Mouse (Mus musculus) left cerebral cortex, postnatal 25 days (tissue): Measurements from ENCODE around the gene Btn1a1. TPM values are rescaled to one million over a fixed set of nuclear protein-coding genes. Genes with fewer than 3 reads are reported as not detected.
A peak's percentile ranks its signal among the peaks of the same experiment; 100 is the strongest.

Experiments
- DNase-seq, 2 experiments: peaks; one replicate each; pipeline ENCODE4 v3.0.0; 2022; ENCODE audit warnings: low spot score in 2 of 2, mixed read lengths in 1 of 2
- intact Hi-C: fragments of 180-260 bp; cut with DNase I; formaldehyde crosslinking; loops from one replicate; pipeline ENCODE4 v1.15.1; 2025
- total RNA-seq, 2 experiments: library from RNA; stranded (reverse); gene quantifications; 2 replicates each; pipeline ENCODE4 v1.2.3; 2021

The Btn1a1 gene
- total RNA-seq = not detected

DNA sequence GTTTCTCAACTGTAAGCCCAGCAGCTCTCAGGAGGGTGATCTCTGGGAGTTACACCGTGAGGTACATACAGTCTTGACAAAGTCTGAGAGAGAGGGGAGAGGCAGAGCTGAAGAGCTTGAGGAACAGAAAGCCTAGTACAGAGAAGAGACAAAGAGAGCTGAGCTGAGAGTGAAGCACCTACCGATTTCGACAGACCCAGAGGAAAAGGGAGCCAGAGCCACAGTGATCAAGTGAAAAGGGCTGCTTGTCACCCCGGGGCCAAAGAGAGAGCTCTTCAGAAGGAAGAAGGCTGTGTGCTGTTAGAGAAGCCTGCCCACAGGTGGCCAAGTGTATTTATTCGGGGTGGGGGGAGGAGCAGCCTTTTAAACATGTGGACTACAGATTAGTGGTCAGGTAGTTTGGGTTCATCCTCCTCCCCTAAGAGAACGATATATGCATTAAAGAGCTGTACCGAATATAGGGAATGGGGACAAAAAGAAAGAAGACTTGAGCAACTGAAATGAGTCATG is at the start of gene Btn1a1:
Gene Btn1a1, minus strand, starts transcription at position 302 of the 510 bp plus-strand sequence.
- intact Hi-C loops = loop anchor here (5.0 kb wide), 1 partner anchor 37 kb away; no protein-coding TSS in a partner anchor
- DNase-seq = peak in 1 of 2 experiments; percentile 11

DNA sequence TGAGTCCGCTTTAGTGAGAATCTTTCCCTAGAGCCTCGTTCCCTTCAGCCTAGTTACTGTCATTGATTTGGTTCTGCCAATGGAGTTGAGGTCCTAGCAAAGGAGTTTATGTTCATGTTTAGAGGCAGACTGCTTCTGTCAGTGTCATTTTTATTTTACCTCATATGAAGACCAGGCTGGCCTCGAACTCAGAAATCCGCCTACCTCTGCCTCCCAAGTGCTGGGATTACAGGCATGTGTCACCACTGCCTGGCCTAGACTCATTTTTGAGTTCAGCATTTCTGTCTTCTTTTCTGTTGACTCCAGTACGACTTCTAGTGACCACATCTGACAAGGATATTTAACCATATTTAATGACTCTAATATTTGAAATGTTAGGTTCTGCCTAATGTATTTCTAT is 49.6 kb upstream of the Btn1a1 start:
- intact Hi-C loops = loop anchor here (5.0 to 10.0 kb wide), 3 partner anchors 148 to 1570 kb away; partner anchors contain the start of genes Zfp184 and Zfp322a
- no peak for DNase-seq

DNA sequence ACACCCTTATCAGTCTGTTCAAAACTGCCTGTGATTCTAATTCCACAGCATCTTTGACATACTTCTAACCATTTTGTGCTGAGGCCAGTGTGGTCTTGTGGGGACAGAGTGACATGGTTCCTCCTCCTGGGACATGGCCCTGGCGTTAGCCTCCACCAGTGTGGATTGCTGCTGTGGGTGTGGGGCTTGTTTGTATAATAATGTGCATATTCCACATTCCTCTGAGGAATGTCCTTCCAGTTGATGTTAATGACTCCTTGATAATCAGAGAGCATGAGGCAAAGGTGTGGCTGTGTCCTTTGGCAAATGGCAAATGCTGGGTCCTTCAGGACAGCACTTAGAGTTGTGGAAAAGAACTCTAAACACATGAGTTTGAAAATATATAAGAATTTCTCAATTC is 47.8 kb upstream of the Btn1a1 start:
- DNase-seq = no peak
- intact Hi-C loops = loop anchor here (10.0 kb wide), 1 partner anchor 1569 kb away; the partner anchor contains the start of gene Zfp184

GRCm38 (mm10) chr13:23510127-23510526 is 44.4 kb upstream of the Btn1a1 start:
- DNase-seq = no peak
- intact Hi-C loops = loop anchor here (10.0 kb wide), 1 partner anchor 1565 kb away; the partner anchor contains the start of gene Zfp184

- no peak for DNase-seq
- intact Hi-C loops = no loop called here
Observed at GRCm38 (mm10) chr13:23506819-23507515, 41.3 kb upstream of the Btn1a1 start.

GRCm38 (mm10) chr13:23506351-23506750 is 40.6 kb upstream of the Btn1a1 start:
- intact Hi-C loops = no loop called here
- peak in 1 of 2 experiments; percentile 37 for DNase-seq

DNA sequence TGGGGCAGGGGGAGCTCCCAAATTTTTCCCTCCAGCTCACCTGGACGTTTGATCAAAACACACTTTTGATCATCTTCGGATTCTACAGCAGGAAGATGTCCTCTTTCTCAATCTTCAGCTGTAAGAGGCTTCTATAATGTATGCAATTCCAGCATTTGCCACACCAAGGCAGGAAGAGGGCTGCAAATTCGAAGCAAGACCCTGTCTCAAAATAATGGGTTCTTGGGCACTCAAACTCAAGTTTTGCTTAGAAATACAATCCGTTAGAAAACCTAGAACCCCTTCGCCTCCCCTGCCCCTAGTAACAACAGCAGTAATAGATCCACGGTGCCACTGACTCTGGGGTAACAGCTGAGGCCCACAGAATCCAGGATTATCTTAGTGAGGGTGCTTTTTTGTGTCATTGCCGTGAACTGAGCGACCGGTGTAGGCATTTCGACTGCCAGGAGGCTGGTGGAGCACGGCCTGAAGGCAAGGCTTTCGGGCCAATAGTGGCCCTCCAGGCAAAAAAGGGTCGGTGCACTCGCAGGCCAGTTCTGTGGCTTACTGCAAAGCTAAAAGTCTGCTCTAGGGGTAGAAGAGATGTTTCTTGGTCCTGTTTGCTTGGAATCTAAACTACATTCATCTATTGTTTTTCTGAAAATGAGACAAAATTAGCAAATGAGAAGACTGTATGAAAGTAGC is 40.1 kb upstream of the Btn1a1 start:
- DNase-seq = no peak
- intact Hi-C loops = no loop called here

DNA sequence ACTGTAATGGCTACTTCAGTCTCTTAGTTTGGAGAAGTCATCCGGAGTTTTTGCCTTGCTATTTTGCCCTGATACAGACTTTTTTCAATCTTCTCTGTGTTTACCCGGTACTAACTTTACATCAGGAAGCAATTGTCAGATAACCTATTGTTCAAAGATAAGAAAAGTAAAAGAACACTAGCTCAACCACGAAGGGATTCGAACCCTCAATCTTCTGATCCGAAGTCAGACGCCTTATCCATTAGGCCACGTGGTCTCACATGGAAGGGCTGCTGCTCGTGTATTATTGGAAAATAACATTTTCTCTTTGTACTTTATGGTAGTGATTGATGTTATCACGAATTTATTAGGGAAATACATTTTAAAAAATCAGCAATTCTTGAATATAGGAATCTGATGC is 38.1 kb upstream of the Btn1a1 start:
- intact Hi-C loops = loop anchor here (5.0 kb wide), 2 partner anchors 36 to 206 kb away; partner anchors contain the start of gene Btn1a1
- peak; percentile 73 to 75 for DNase-seq

DNA sequence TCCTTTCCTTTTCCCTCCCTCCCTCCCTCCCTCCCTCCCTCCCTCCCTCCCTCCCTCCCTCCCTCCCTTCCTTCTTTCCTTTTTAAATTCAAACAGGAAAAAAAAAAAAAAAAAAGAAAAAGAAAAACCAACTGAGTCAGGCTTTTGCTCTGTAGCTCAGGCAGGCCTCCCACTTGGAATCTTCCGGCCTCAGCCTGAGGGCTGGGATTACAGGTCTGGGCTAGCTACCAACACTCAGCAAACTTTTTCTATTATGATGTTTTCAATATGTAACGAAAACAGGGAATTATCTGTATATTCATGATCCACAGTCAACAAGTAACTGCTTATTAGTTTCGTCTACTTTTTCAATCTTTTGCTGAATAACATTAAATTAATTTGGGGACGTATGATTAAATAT is 37.2 kb upstream of the Btn1a1 start:
- DNase-seq = no peak
- intact Hi-C loops = loop anchor here (5.0 kb wide), 2 partner anchors 36 to 206 kb away; partner anchors contain the start of gene Btn1a1

DNA sequence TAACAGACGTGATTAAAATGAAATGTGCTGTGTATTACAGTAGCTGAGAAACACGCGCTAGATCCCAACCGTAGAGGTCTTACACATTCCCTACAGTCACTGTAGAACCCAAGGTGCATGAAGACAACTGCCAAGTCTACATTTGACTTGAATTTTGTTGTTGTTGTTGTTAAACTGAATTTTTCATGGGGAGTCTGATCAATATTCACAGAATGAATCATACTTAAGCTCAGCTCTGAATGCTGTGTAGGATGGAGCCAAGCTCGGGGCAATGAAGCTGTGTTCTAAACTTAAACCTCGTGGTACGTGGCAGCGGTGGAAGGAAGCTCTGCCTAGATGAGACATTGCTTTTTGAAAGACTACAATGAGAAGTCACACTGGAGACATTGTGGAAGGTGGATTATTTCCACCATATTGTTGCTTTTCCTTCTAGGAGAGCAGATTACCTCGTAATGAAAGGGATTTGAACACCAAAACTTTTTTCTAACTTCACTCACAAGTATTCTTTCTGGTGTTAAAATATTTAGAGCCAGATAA is 36.4 kb upstream of the Btn1a1 start:
- DNase-seq = no peak
- intact Hi-C loops = loop anchor here (5.0 kb wide), 2 partner anchors 35 to 205 kb away; partner anchors contain the start of gene Btn1a1

DNA sequence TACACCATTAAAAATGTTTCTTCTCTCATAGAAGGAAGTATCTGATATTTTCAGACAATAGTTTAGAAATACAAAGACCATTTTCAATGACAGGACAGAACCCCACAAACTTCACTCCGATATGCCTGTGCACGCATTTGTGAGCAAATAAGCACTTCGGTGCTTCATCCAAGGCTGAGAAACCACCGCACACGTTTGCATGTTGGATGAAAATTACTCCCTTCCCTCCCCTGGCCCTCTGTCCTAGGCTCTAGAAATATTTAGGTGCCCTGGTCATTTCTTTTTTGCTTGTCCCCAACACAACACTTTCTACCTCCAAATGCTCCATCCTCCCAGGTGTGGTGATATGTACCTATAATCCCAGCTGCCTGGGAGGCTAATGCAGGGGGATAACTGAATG is 35.8 kb upstream of the Btn1a1 start:
- DNase-seq = no peak
- intact Hi-C loops = loop anchor here (5.0 kb wide), 2 partner anchors 34 to 204 kb away; partner anchors contain the start of gene Btn1a1

- intact Hi-C loops = loop anchor here (5.0 kb wide), 2 partner anchors 33 to 203 kb away; partner anchors contain the start of gene Btn1a1
Observed at GRCm38 (mm10) chr13:23500424-23501200, 34.9 kb upstream of the Btn1a1 start.

GRCm38 (mm10) chr13:23499943-23500342 is 34.2 kb upstream of the Btn1a1 start:
- DNase-seq = no peak
- intact Hi-C loops = loop anchor here (5.0 kb wide), 2 partner anchors 33 to 203 kb away; partner anchors contain the start of gene Btn1a1

More at GRCm38 (mm10) chr13:23500424-23501200, 34.9 kb upstream of the Btn1a1 start:
- peak; percentile 82 to 92 for DNase-seq

- DNase-seq = no peak
- intact Hi-C loops = no loop called here
Observed at GRCm38 (mm10) chr13:23498653-23499052, 33.0 kb upstream of the Btn1a1 start.

DNA sequence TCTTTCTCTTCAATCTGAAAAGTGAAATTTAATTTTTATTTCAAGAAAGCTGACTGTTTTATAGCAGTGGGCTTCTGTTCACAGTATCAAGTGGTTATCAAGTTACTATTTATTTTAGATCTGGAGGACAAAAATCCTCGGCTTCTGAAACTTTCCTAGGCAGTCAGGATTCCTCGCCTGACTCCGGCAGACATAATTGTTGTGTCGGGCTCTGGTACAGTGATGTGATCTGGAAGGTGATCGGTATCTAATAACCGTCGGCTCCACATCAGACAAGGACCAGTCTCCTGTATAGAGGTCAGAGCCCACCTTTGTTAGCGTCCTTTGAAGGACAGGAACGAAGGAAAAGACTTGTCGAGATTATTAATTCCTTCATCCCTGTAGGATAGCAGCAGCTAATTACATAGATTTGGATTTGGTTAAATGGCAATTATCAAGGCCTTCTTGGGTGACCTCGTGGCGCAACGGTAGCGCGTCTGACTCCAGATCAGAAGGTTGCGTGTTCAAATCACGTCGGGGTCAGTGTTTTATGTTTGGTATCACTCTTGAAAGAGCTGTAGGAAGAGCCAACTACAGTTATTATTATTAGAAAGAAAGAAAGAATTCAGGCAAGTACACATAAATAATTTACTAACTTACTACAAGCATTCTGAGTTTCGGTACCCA is 32.1 kb upstream of the Btn1a1 start:
- DNase-seq = peak; percentile 42 to 53

GRCm38 (mm10) chr13:23495526-23495925 is 29.8 kb upstream of the Btn1a1 start:
- intact Hi-C loops = no loop called here
- DNase-seq = no peak

More for the DNA sequence above, 32.1 kb upstream of the Btn1a1 start:
- intact Hi-C loops = no loop called here

GRCm38 (mm10) chr13:23491990-23492389 is 26.3 kb upstream of the Btn1a1 start:
- DNase-seq = no peak
- intact Hi-C loops = no loop called here

DNA sequence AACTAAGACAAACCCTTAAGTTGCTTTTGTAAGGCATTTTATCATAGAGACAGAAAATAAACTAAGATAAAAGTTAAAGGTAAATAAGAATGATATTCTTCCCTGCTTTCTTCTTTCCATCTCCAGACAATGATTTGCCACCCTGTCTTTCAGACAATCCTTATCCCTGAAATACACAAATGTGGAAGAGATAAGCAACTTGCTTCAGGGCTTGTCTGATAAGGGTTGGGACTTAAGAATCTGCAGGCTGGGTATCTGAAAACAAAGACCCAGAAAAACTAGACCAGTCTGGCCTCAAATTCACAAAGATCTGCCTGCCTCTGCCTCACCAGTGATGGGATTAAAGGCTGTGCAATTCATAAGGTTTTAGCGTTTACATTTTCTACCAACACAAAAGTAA is 25.6 kb upstream of the Btn1a1 start:
- intact Hi-C loops = no loop called here
- DNase-seq = no peak

DNA sequence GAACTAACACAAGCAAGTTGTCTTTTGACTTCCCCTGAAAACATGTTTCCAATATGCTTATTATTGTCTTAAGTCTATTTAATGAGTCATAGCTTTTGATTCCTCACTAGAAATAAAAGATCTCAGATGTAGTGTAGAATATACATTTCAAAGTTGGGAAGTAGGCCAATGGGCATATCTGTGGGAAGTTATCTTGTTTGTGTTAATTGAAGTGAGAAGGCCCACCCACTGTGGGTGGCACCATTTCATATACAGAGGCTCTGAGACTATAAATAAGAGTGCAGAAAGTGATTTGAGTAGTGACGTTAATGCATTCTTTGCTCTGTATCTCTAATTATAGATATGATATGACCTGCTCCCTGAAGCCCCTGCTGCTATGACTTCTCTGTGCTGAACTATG is 25.2 kb upstream of the Btn1a1 start:
- intact Hi-C loops = no loop called here

More for the DNA sequence above, 25.2 kb upstream of the Btn1a1 start:
- peak in 1 of 2 experiments; percentile 62 for DNase-seq
